Mouse (Mus musculus): ENCODE data around the gene Pnkp.

Gene Pnkp

DNA sequence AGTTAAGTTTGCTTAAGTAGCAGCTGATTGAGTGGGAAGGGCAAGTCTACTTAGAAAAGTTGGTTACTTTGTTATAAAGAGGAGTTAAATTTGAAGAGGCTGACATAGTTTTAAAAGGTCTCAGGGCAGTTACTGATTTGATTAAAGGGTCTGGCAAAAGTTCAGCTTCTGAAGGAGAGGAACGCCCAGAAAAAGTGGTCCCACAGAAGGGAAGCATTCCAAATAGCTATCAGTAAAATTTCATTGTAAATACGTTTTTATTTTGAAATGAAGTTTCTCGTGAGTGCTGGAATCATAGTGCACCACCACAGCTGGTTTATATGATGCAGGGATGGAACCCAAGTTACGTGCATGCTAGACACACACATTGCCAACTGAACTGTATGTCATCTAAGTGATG is 24.2 kb upstream of the Pnkp start:
- DNase-seq, result no peak

DNA sequence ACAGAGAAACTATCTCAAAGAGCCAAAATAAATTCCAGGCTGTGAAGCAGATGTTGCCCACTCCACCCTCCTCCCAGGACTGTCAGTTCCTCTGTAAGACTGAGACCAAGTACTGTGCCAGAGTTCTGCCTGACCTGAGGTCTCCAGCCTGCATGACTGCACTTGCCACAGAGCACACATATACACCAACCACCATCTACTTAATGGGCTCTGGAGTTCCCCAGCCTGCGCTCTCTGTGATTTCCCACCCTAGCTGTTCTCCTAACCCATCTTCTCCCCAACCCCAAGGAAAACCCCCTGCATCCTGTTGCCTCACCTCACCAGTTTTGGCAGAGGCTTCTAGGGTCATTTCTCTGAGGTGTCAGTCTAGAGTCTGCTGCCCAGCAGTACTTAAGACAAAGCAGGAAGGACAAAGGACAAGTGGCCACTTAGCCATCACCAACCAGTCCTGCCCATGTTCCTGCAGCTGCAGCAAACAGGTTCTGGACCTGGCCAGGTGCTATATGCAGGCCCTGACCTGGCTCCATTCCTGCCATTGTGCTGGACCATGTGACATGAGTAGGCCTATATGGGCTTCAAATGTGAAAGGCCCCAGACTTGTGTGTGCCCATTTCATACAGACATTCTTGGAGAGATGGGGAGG is 21.4 kb upstream of the Pnkp start:
- no peak for DNase-seq

DNA sequence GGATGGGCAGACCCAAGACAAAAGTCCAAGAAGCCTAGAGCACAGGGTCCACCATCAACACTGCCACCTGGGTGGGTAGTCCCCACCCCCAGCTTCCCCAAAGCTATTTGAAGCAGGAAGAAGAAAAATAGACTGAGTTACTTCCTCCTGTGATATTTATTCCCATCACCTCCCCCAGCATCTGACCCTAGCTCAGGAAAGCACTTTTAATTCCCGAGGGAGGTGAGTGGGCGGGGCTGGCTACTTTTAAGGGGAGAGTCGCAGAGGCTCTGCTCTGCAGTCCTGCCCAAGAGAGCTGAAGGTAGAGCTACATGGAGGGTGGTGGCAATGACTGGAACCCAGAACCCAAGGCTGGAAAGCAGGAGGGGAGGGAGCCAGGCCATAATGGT is 20.9 kb upstream of the Pnkp start:
- DNase-seq, result no peak

DNA sequence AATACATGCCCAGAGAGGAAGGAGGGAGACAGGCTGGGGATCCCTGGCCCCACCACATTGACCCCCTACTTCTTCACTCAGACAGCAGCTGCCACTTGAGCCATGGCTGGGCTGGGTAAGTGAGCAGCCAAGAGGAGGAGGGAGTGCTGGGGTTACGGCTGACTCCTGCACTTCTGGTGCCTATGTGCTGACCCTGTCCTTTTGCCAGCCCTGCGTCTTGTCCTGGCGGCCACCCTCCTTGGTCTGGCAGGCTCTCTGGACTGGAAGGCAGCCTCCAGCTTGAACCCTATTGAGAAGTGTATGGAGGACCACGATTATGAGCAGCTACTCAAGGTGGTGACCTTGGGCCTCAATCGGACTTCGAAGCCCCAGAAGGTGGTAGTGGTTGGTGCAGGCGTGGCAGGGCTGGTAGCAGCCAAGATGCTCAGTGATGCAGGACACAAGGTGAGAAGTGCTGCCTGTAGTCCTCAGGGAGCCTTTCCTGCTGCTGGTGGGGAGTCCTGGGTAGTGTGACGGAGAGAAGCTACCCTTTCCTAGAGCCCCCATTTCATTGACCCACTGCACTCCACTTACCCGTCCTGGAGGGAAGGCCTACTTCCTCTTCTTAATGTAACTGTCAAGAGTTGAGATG is 20.4 kb upstream of the Pnkp start:
- DNase-seq, result no peak

DNA sequence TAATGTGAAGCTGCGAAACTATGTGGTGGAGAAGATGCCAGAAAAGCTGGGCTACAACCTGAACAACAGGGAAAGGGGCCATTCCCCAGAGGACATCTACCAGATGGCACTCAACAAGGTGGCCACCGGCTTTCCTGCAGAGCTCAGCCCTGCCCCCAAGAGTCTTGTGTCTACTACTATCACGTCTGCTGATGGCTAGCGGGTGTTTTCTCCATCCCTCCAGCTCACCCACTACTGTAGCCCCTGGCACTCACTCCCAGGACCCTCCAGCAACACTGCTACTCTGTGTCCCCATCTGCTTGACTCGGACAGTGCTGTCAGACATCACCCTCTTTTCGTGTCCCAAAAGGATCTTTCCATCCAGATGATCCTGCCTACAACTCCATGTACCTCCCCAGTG is 18.9 kb upstream of the Pnkp start:
- DNase-seq, result no peak

DNA sequence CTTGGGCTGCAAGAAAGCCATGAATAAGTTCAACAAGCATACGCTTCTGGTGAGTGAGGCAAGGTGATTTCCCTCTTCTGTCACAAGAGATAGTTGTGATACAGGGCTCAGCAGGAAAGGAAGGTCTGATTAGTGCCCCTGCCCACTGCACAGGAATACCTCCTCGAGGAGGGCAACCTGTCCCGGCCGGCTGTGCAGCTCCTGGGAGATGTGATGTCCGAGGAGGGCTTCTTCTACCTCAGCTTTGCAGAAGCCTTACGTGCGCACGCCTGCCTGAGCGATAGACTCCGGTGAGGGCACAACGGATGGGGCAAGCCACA is 17.8 kb upstream of the Pnkp start:
- DNase-seq, result no peak

DNA sequence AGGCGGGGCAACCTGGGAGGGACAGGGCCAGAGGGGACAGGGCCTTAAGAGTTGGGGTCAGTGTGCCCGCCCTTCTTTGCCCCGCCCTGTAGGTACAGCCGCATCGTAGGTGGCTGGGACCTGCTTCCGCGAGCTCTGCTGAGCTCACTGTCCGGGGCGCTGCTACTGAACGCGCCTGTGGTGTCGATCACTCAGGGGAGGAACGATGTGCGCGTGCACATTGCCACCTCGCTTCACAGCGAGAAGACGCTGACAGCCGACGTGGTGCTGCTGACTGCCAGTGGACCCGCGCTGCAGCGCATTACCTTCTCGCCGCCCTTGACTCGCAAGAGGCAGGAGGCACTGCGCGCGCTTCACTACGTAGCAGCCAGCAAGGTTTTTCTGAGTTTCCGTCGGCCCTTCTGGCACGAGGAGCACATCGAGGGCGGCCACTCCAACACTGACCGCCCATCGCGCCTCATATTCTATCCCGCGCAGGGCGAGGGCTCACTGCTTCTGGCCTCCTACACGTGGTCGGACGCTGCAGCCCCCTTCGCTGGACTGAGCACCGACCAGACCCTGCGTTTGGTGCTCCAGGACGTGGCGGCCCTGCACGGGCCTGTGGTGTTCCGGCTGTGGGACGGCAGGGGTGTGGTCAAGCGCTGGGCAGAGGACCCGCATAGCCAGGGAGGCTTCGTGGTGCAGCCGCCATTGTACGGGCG is 17.3 kb upstream of the Pnkp start:
- no peak for DNase-seq

DNA sequence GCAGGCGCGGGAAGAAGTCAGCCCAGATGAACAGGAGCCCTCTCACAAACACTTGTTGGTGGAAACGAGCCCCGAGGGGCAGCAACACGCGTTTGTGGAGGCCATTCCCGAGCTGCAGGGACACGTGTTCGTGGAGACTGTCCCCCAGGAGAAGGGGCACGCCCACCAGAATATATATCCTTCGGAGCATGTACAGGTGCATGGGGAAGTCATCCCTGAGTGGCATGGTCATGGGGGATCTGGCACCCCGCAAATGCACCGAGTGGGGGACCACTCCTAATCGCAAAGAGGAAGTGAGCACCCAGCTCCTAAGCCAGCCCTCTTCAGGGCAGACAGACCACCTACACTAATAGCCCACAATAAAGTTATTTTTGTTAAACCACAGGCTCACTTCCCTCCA is 16.5 kb upstream of the Pnkp start:
- DNase-seq, result no peak

DNA sequence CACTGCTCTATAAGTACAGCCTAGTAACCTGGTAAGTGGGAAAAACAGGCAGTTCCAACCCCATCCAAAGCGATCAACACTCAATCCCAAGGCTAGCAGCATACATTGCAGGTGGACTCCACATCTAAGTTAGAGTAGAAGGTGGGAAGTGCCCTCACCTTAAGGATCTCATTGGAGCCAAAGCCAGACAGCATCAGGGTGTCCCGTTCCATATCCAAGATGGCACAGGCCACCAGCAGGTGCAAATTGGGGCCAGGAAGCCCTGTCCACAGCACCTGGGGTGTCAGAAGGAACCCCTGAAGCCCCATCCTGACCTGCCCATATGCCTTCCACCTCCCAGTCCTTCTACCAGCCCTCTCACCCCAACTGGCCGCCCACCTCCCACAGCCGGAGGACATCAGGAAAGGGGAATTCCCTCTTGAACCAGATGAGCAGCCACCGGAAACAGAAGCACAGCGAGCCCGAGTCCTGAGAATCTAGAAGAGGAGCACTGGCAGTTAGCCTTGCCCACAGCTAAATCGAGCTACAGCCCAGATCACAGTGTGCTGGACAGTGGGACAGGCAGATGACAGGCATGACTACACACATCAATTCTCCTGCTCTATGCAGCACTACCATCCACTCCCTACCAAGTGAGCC is 15.0 kb upstream of the Pnkp start:
- no peak for DNase-seq

DNA sequence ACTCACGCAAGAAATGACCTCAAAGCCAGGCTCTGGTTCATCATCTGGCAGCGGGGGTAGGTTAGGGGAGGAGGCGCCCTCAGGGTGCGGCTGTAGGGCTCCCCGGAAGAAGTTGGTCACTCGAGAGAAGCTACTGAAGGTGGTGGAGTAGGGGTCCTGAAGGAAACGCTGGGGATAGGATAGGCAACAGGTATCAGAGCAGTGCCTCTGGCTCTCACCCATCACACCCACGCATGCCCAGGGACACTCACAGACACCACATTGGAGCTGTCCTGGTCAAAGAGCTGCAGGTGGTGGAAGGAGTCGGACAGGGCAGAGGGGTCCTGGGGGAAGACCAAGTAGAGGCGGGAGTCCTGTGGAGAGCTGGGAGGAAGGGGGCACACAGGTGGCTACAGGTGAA is 11.9 kb upstream of the Pnkp start:
- no peak for DNase-seq

DNA sequence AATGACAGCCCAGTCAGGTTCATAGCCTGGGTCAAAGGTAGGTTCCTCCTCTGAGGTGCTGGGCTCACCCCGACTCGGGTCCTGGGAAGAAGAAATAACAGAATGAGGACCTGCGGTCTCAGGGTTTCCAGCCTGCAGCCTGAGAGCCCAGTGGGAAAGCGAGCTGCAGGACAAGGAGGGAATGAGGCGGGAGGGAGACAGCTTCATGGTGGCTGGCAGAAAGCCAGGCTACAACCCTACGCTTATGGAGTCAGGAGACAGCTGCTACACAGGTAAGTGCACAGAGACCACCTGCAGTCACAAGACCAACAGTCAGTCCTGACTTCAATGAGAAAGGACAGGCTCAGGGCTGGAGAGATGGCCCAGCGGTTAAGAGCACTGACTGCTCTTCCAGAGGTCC is 10.1 kb upstream of the Pnkp start:
- peak; percentile 68 for DNase-seq

DNA sequence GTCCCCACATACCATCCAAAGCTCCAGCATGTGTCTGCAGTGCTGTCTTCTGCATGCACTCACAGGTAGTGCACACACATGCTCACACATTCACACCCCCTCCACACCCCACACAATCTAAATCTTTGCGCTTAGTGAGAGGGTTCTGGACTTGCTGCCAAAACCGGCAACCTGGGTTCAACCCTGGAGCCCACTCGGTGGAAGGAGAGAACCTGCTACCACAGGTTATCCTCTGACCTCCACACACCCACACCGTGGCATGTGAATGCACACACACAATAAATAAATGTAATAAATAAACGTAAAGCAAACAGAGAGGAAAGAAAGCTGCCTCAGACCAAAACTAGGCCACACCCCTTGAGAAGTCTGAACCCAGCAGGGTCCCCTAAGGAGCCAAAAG is 9.2 kb upstream of the Pnkp start:
- peak; percentile 74 for DNase-seq

DNA sequence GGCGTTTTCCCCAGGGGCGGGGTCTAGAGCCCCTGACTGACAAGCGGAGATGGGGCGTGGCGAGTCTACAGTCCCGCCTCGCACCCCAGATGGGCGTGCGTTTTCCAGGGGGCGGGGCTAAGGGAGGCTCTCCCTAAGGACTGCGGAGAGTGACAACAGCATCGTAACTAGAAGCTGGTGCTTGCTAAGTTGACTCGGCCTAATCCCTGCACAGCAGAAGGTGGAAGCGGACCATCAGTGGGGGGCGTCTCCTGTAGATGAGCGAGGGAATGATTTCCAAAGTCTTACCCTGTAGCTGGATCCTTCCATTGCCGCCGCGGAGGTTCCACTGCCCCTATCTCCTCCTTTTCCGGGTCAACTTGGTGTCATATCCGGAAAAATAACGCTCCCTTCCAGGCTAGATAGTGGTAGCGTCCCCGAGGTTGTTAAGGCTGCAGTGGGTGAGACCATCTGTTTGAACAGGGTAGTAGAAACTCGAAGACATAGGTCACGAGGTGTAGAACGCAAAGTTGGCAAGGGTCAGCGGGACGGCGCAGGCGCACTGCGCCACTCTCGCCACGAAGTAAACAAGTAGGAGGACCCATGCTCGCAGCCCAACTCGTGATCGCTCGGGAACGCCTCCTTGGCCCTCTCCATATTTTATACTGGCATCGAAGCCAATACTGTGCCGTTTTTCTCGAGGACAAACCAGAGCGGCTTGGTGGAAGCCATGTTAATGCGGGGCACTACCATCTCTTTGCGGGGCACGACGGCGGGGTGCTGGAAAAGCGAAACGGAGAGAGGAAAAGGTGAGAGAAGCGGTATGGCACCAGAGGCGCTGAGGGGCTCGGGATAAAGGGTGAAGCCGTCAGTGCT is 8.2 kb upstream of the Pnkp start, which contains the start of the genes Akt1s1 and Tbc1d17:
Gene Akt1s1 (plus strand): TSS at position 431 of the 855 bp plus-strand sequence.
Gene Tbc1d17 (minus strand): TSS at position 519 of the 855 bp plus-strand sequence.
- peak; percentile 100 for DNase-seq

DNA sequence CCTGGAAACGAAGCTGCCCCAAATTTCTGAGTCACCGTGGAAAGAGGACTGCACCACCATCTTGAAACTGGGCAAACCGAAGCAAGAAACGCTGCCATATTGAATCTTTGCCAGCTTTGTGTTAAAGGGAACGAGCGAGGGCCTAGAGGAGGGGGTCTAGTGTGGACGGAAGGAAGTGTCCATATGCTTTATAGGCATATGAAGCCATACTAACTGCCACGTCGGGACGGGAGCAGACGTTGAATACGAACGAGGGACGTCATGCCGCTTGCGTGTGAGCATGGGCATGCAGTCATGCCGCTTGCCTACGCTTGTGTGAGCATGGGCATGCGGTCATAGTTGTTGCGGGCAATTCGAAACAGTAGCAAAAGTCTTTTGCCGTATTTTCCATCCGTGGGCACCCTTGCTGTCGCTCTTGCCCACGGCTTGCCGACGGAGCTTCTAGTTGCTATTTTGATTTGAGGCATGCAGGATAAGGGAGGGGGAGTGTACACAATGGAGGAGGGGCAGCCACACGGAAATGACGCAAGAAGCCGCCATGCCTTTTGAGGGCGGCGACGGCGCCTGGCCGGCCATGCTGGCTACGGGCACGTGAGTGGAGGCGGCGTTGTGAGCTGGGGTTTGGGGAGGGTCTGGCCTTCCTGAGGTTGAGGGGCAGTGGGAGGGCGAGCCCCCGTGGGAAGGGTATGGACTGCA is 7.4 kb upstream of the Pnkp start:
- DNase-seq, result peak; percentile 97

DNA sequence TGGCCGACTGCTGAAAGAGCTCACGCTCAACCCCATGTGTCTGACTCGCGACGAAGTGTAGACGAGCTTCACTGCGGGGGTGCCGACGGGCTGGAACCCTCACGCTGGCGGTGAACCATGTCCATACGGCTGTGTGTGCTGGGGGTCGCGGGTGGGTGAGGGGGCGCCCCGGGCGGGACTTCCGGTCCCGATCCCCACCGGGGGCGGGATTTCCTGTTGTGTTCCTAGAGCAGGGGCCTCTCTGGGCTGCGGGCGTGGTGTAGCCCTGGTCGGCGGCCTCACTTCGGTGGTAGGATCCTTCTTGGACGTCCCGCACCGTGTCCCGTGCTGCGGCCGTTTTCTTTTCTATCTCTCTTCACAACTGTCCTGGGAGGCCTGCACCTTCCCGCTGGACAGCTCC is 6.8 kb upstream of the Pnkp start:
- no peak for DNase-seq

DNA sequence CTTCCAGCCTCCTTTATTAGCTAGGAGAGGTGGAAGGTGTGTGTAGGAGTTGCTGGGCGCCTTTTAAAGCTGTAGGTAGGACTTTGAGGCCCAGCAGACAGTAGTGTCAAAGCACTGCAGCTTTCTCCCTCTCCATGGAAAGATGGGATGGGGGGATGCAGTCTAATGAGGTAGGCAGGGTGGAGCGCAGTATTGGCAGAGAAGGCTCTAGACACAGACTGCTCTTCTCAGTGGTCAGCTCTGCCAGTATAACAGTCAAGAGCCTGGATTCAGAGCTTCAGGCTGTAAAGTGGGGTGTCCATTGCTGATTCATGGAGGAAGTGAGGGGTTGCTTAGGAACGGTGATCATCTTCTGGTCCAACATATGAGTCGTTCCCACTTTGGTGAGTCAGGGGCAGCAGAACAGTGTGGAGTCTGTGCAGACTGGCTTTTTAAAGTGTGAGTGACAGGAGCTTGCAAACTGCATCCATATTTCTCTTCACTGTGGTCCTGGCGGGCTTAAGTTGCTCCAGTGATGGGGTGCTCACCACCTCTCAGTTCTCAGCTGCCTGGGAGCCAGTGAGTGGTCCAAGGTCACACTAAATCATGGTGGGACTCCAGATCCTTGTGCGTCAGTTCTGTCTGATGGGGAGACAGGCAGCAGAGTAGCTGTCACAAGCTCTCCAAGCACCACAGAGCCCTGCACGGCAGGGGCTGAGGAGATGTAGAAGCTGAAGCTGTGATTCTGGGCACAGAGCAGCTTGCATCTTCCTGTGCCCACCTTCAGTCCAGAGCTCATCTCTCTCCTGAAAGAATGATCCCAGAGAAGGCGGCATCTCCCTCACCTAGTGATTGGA is 5.9 kb upstream of the Pnkp start:
- DNase-seq, result peak; percentile 65

DNA sequence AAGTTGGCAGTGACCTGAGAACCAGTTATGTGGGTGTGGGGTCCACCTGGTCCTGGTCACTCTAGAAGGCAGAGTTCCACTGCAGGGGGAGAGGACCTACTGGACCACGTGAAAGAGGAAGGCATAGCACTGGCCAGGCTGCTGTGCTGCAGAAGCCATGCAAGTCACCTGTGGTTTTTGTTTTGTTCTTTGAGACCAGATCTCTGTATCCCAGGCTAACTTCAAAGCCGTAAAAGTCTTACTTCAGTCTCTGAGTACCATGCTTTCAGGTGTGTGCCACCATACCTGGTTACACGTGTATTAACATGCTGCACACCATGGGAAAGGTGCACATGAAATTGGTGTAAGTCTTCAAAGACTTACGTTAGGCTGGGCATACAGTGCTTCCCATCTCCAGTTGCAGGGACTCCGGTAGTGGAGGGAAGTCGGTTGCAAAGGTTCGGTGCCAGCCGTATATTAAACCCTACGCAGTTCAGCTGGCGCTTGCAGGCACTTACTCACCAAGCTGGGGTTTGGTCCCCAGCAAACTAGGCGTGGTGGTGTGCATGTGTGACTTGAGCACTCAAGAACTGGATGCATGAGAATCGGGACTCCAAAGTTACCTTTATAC is 5.2 kb upstream of the Pnkp start:
- peak; percentile 61 for DNase-seq

DNA sequence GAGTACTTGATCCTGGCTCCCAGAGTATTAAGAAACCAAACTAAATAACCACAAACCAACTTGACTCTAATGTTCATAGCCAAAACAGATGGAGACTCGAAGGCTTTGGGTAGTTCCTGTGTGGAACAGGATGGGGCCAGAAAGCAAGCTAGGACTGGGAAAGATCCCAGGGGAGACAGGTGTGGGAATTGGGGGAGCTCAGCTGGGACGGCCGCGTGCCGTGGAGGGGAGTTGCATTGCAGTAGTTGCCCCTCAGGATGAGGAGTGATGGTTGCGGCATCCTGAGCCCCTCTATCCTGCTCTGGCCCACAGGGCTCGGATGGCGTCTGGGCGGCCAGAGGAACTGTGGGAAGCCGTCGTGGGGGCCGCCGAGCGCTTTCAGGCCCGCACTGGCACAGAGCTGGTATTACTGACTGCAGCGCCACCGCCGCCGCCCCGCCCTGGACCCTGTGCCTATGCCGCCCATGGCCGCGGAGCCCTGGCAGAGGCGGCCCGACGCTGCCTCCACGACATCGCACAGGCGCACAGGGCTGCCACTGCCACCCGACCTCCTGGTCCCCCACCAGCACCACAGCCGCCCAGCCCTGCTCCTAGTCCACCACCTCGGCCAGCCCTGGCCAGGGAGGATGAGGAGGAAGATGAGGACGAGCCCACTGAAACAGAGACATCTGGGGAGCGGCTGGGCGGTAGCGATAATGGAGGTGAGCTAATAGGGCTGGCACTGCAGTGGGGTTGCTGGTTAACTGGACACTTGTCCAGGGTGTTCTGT is 4.5 kb upstream of the Pnkp start:
- peak; percentile 54 for DNase-seq

DNA sequence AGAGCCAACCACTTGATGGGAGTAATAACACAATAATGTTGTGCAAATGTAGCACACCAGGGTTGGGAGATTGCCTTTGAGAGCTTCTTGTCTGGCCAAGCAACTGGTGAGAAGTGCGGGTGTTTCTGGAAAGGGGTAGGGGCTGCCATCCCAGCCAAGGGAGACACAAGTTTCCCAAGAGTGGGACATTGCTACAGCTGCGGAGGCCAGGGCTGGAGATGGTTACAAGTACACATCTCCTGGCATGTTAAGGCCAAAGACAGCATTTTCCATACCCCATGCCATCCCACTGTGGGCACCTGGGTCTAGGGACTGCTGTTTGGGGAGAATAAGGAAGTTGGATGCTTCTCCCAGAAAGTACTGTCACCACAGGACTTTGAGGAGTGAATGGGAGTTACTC is 3.9 kb upstream of the Pnkp start:
- DNase-seq, result peak; percentile 65
